Mouse (Mus musculus) MEL (cell line): ENCODE measurements at regions not wholly inside any gene's neighbourhood (a gene's known extent, or its start where the extent isn't known, plus 50 kb on each side); places are given as distances from the start of the nearest gene placed in this dataset.

ENCODE experiments used
- DNase-seq: peaks from one replicate; pipeline ENCODE4 v3.0.0; 2011; ENCODE audit warnings: low read depth, low spot score
- H3K27ac ChIP-seq: 2 replicates; pipeline ENCODE4 v1.5.1; 2012; ENCODE audit warnings: low read depth, mild to moderate bottlenecking, control low read depth, low read length, moderate library complexity; ENCODE audit not compliant: control insufficient read depth
- H3K27me3 ChIP-seq, 2 experiments: fragments of 150-350 bp in 1 of 2; sonication (generic) in 1 of 2; 2 replicates each; pipeline ENCODE4 v1.6.1; 2012; ENCODE audit warnings: low read length in 2 of 2, mild to moderate bottlenecking in 2 of 2, improper control_type of control experiment in 1 of 2, moderate library complexity in 1 of 2; ENCODE audit not compliant: insufficient read depth in 2 of 2, control insufficient read depth in 1 of 2
- H3K36me3 ChIP-seq, 2 experiments: 2 replicates each; pipeline ENCODE4 v1.6.1; 2012 to 2014; ENCODE audit warnings: low read length in 2 of 2, improper control_type of control experiment in 1 of 2, inconsistent platforms in 1 of 2, mild to moderate bottlenecking in 1 of 2; ENCODE audit not compliant: insufficient read depth in 2 of 2, control insufficient read depth in 1 of 2
- H3K4me1 ChIP-seq, 2 experiments: fragments of 150-350 bp in 1 of 2; sonication (generic) in 1 of 2; 2 replicates each; pipeline ENCODE4 v1.6.1; 2012; ENCODE audit warnings: low read length in 2 of 2, improper control_type of control experiment in 1 of 2, mild to moderate bottlenecking in 1 of 2; ENCODE audit not compliant: insufficient read depth in 2 of 2, control insufficient read depth in 1 of 2
- H3K4me3 ChIP-seq, 2 experiments: fragments of 150-350 bp in 1 of 2; sonication (generic) in 1 of 2; 2 replicates each; pipeline ENCODE4 v1.5.1; 2012; ENCODE audit warnings: low read depth in 2 of 2, low read length in 2 of 2, mild to moderate bottlenecking in 2 of 2, moderate library complexity in 2 of 2, control low read depth in 1 of 2, improper control_type of control experiment in 1 of 2; ENCODE audit not compliant: control insufficient read depth in 1 of 2, insufficient read depth in 1 of 2
- H3K79me2 ChIP-seq: 2 replicates; pipeline ENCODE4 v1.6.1; 2012; ENCODE audit warnings: mild to moderate bottlenecking, low read length, moderate library complexity; ENCODE audit not compliant: control insufficient read depth, poor library complexity, insufficient read depth
- H3K9ac ChIP-seq: 2 replicates; pipeline ENCODE4 v1.6.1; 2012; ENCODE audit warnings: low read depth, mild to moderate bottlenecking, control low read depth, low read length, moderate library complexity; ENCODE audit not compliant: control insufficient read depth, poor library complexity, severe bottlenecking
- H3K9me3 ChIP-seq: fragments of 150-350 bp; sonication (generic); replicated peaks from 2 replicates; pipeline ENCODE4 v1.6.1; 2012; ENCODE audit warnings: mild to moderate bottlenecking, low read length, improper control_type of control experiment, moderate library complexity; ENCODE audit not compliant: insufficient read depth
- BHLHE40 ChIP-seq: IDR thresholded peaks from 2 replicates; pipeline ENCODE4 v1.6.1; 2012; ENCODE audit warnings: low read depth, mild to moderate bottlenecking, inconsistent platforms, low read length, improper control_type of control experiment, borderline replicate concordance
- CHD1 ChIP-seq: IDR thresholded peaks from 2 replicates; pipeline ENCODE4 v1.6.1; 2012; ENCODE audit warnings: low read depth, mild to moderate bottlenecking, inconsistent platforms, low read length, improper control_type of control experiment
- ELF1 ChIP-seq: IDR thresholded peaks from 2 replicates; pipeline ENCODE4 v1.6.1; 2014; ENCODE audit warnings: low read depth, mild to moderate bottlenecking, inconsistent platforms, low read length, improper control_type of control experiment, moderate library complexity
- EP300 ChIP-seq, 2 experiments: IDR thresholded peaks; 2 replicates each; pipeline ENCODE4 v1.6.1; 2011; ENCODE audit warnings: improper control_type of control experiment in 2 of 2, low read length in 2 of 2, low read depth in 1 of 2, mild to moderate bottlenecking in 1 of 2
- ETS1 ChIP-seq: IDR thresholded peaks from 2 replicates; pipeline ENCODE4 v1.6.1; 2012; ENCODE audit warnings: low read depth, mild to moderate bottlenecking, inconsistent platforms, low read length, improper control_type of control experiment, moderate library complexity
- GATA1 ChIP-seq: IDR thresholded peaks from 2 replicates; pipeline ENCODE4 v1.6.1; 2011; ENCODE audit warnings: low read depth, low read length, improper control_type of control experiment
- HCFC1 ChIP-seq: IDR thresholded peaks from 2 replicates; pipeline ENCODE4 v1.6.1; 2012; ENCODE audit warnings: low read depth, mild to moderate bottlenecking, inconsistent platforms, low read length, improper control_type of control experiment, moderate library complexity
- JUND ChIP-seq: IDR thresholded peaks from 2 replicates; pipeline ENCODE4 v1.6.1; 2011; ENCODE audit warnings: low read depth, mild to moderate bottlenecking, improper control_type of control experiment, low read length
- MAFK ChIP-seq: IDR thresholded peaks from 2 replicates; pipeline ENCODE4 v1.6.1; 2011; ENCODE audit warnings: low read depth, mild to moderate bottlenecking, low read length, improper control_type of control experiment, borderline replicate concordance
- MAX ChIP-seq: IDR thresholded peaks from 2 replicates; pipeline ENCODE4 v1.6.1; 2011; ENCODE audit warnings: low read length, improper control_type of control experiment
- MEF2A ChIP-seq: IDR thresholded peaks from 2 replicates; pipeline ENCODE4 v1.6.1; 2014; ENCODE audit warnings: low read depth, mild to moderate bottlenecking, inconsistent platforms, low read length, improper control_type of control experiment; ENCODE audit not compliant: poor library complexity, insufficient replicate concordance, severe bottlenecking; ENCODE audit errors: extremely low read depth
- MYB ChIP-seq: IDR thresholded peaks from 2 replicates; pipeline ENCODE4 v1.6.1; 2011; ENCODE audit warnings: mild to moderate bottlenecking, low read depth, low read length, improper control_type of control experiment
- MYC ChIP-seq: IDR thresholded peaks from 2 replicates; pipeline ENCODE4 v1.6.1; 2011; ENCODE audit warnings: low read depth, mild to moderate bottlenecking, low read length, improper control_type of control experiment, moderate library complexity
- NELFE ChIP-seq: IDR thresholded peaks from 2 replicates; pipeline ENCODE4 v1.6.1; 2011; ENCODE audit warnings: low read depth, low read length, improper control_type of control experiment
- NRF1 ChIP-seq: IDR thresholded peaks from 2 replicates; pipeline ENCODE4 v1.6.1; 2014; ENCODE audit warnings: low read depth, mild to moderate bottlenecking, inconsistent platforms, low read length, improper control_type of control experiment, moderate library complexity; ENCODE audit not compliant: poor library complexity, insufficient read depth, severe bottlenecking
- POLR2A ChIP-seq, 2 experiments: IDR thresholded peaks; 2 replicates each; pipeline ENCODE4 v1.6.1; 2011 to 2012; ENCODE audit warnings: low read length in 2 of 2, mild to moderate bottlenecking in 2 of 2, control low read depth in 1 of 2, improper control_type of control experiment in 1 of 2, low read depth in 1 of 2, moderate library complexity in 1 of 2; ENCODE audit not compliant: control insufficient read depth in 1 of 2, insufficient read depth in 1 of 2, poor library complexity in 1 of 2
- POLR2AphosphoS2 ChIP-seq: IDR thresholded peaks from 2 replicates; pipeline ENCODE4 v1.6.1; 2011; ENCODE audit warnings: low read length, improper control_type of control experiment
- RAD21 ChIP-seq: IDR thresholded peaks from 2 replicates; pipeline ENCODE4 v1.6.1; 2011; ENCODE audit warnings: mild to moderate bottlenecking, low read depth, low read length, improper control_type of control experiment
- SIN3A ChIP-seq: IDR thresholded peaks from 2 replicates; pipeline ENCODE4 v1.6.1; 2012; ENCODE audit warnings: low read length, improper control_type of control experiment, inconsistent platforms
- SMC3 ChIP-seq: IDR thresholded peaks from 2 replicates; pipeline ENCODE4 v1.6.1; 2011; ENCODE audit warnings: low read depth, low read length, improper control_type of control experiment
- TCF12 ChIP-seq: IDR thresholded peaks from 2 replicates; pipeline ENCODE4 v1.6.1; 2014; ENCODE audit warnings: low read depth, mild to moderate bottlenecking, inconsistent platforms, low read length, improper control_type of control experiment, moderate library complexity
- UBTF ChIP-seq: IDR thresholded peaks from 2 replicates; pipeline ENCODE4 v1.6.1; 2012; ENCODE audit warnings: low read depth, mild to moderate bottlenecking, inconsistent platforms, low read length, improper control_type of control experiment, moderate library complexity, borderline replicate concordance; ENCODE audit not compliant: insufficient read depth
- USF2 ChIP-seq, 2 experiments: IDR thresholded peaks; 2 replicates each; pipeline ENCODE4 v1.6.1; 2011 to 2012; ENCODE audit warnings: improper control_type of control experiment in 2 of 2, low read length in 2 of 2, borderline replicate concordance in 1 of 2, inconsistent platforms in 1 of 2, low read depth in 1 of 2, mild to moderate bottlenecking in 1 of 2; ENCODE audit not compliant: insufficient read depth in 1 of 2
- ZC3H11A ChIP-seq: IDR thresholded peaks from 2 replicates; pipeline ENCODE4 v1.6.1; 2012; ENCODE audit warnings: low read depth, mild to moderate bottlenecking, inconsistent platforms, low read length, improper control_type of control experiment
- ZMIZ1 ChIP-seq: IDR thresholded peaks from 2 replicates; pipeline ENCODE4 v1.6.1; 2012; ENCODE audit warnings: low read depth, mild to moderate bottlenecking, inconsistent platforms, low read length, improper control_type of control experiment, moderate library complexity
- ZNF384 ChIP-seq: IDR thresholded peaks from 2 replicates; pipeline ENCODE4 v1.6.1; 2012; ENCODE audit warnings: low read depth, mild to moderate bottlenecking, inconsistent platforms, low read length, improper control_type of control experiment

- no peak overlapping the region for H3K9ac ChIP-seq
- H3K4me3 ChIP-seq, result no peak overlapping the region
- H3K36me3 ChIP-seq, result no peaks in the 10 kb centered on the region
- no peaks in the 10 kb centered on the region for H3K4me1 ChIP-seq
- TF ChIP-seq UBTF, result no peak
- no peak for TF ChIP-seq NRF1
- no peak for TF ChIP-seq ZNF384
- no peak for TF ChIP-seq HCFC1
- TF ChIP-seq SMC3, result no peak
- TF ChIP-seq ZC3H11A, result no peak
- no peak for TF ChIP-seq USF2 (IDR thresholded peaks at IDR 0.05; ENCODE audit: borderline replicate concordance in 1 of 2, insufficient read depth in 1 of 2, low read depth in 1 of 2, low read length in 2 of 2)
- TF ChIP-seq MAX, result no peak
- TF ChIP-seq POLR2A (IDR thresholded peaks at IDR 0.05; ENCODE audit: control insufficient read depth in 1 of 2, insufficient read depth in 1 of 2, low read depth in 1 of 2, low read length in 2 of 2, poor library complexity in 1 of 2), result no peak
- TF ChIP-seq MYC, result no peak
- no peak for TF ChIP-seq MYB
- TF ChIP-seq POLR2AphosphoS2, result no peak
- no peak for TF ChIP-seq BHLHE40
- TF ChIP-seq CHD1, result no peak
- no peaks in the 10 kb centered on the region for H3K9me3 ChIP-seq
- no peak overlapping the region for H3K27ac ChIP-seq
- H3K79me2 ChIP-seq, result no peaks in the 10 kb centered on the region
- no peaks in the 10 kb centered on the region for H3K27me3 ChIP-seq
- no peak for DNase-seq
Observed at GRCm38 (mm10) chr12:110165462-110165861, 113.4 kb upstream of the Dio3 start.

DNA sequence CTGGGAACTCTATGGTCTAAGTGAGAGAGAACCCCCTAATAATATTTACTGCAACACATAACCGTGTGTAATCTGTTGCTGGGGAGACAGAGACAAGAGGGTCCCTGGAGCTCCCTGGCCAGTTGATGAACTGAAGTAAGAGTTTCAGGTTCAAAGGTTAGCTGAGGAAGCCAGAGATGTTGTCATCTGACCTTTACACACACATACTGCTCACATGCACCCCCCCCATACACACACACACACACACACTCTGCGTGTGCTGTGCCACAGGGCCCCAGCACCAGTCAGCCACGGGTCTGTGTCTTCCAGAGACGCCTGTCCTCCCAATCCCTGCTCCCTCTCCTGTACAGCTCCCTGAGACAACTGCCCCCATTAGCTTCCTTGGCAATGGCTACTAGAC lies 110.5 kb upstream of the Dio3 start:
- TF ChIP-seq MYC (no peak), ETS1 (no peak), MEF2A (no peak), NRF1 (no peak), ELF1 (no peak), JUND (no peak), HCFC1 (no peak), UBTF (no peak), MAFK (no peak), ZMIZ1 (no peak), POLR2A (IDR thresholded peaks at IDR 0.05; ENCODE audit: control insufficient read depth in 1 of 2, insufficient read depth in 1 of 2, low read depth in 1 of 2, low read length in 2 of 2, poor library complexity in 1 of 2) (no peak), EP300 (IDR thresholded peaks at IDR 0.05; ENCODE audit: low read depth in 1 of 2, low read length in 2 of 2) (no peak), TCF12 (no peak), RAD21 (no peak), SIN3A (no peak), GATA1 (no peak), NELFE (no peak)
- TF ChIP-seq, all 39 proteins: peak for 0

More for the DNA sequence above, 110.5 kb upstream of the Dio3 start:
- Histone ChIP-seq H3K36me3 (no peaks in the 10 kb centered on the region), H3K4me3 (no peak overlapping the region), H3K9me3 (no peaks in the 10 kb centered on the region), H3K27me3 (no peaks in the 10 kb centered on the region; a peak in 1 of 4 replicates), H3K79me2 (no peaks in the 10 kb centered on the region), H3K9ac (no peak overlapping the region), H3K27ac (no peak overlapping the region), H3K4me1 (no peaks in the 10 kb centered on the region)
- DNase-seq, result no peak
